Mouse (Mus musculus) bone marrow, adult 2 months (tissue): ENCODE data around the gene Adh6a. TPM values are rescaled to one million over a fixed set of nuclear protein-coding genes. Genes with fewer than 3 reads are reported as not detected.

Source experiments
- H3K27ac ChIP-seq: fragments of 200-500 bp; 2 replicates; pipeline ENCODE4 v1.5.1; 2012; ENCODE audit warnings: low read depth, mild to moderate bottlenecking, control low read depth, inconsistent platforms, low read length; ENCODE audit not compliant: control insufficient read depth, poor library complexity, insufficient read depth
- H3K4me1 ChIP-seq: fragments of 200-500 bp; 2 replicates; pipeline ENCODE4 v1.6.1; 2011; ENCODE audit warnings: low read length; ENCODE audit not compliant: control insufficient read depth, insufficient read depth
- H3K4me3 ChIP-seq: fragments of 200-500 bp; replicated peaks from 2 replicates; pipeline ENCODE3; 2011; ENCODE audit warnings: mild to moderate bottlenecking, low read depth, low read length, control low read depth; ENCODE audit not compliant: control insufficient read depth
- CTCF ChIP-seq: fragments of 200-500 bp; IDR thresholded peaks from 2 replicates; pipeline ENCODE4 v1.5.1; 2011; ENCODE audit warnings: low read length, control low read depth; ENCODE audit not compliant: control insufficient read depth, insufficient read depth
- POLR2A ChIP-seq: fragments of 200-500 bp; IDR thresholded peaks from 2 replicates; pipeline ENCODE4 v1.6.1; 2011; ENCODE audit warnings: low read depth, mild to moderate bottlenecking, control low read depth, low read length, borderline replicate concordance; ENCODE audit not compliant: control insufficient read depth
- WGBS: fragments of 180-500 bp; shearing (Covaris S2); methylation state at CpG from one replicate; pipeline ENCODE4 v1.1.7; 2018; 5-methylcytosine and 5-hydroxymethylcytosine counted together
- polyA plus RNA-seq: library from polyadenylated mRNA; stranded (reverse); fragments of >200 nt; gene quantifications from 2 replicates; pipeline ENCODE4 v1.2.4, GENCODE M21; 2011; ENCODE audit warnings: low replicate concordance; ENCODE audit not compliant: missing spikeins, insufficient read depth, insufficient read length

Adh6a gene
- polyA plus RNA-seq, 1 experiment = not detected

GRCm38 (mm10) chr3:138335566-138335965, 22.5 kb downstream of the Adh6a start:
- no peak overlapping the region for H3K27ac ChIP-seq
- TF ChIP-seq POLR2A (no peak), CTCF (no peak)
- 86% methylated on average over 1 of the region's 1 CpGs for WGBS

GRCm38 (mm10) chr3:138336104-138336754, 23.1 kb downstream of the Adh6a start:
- TF ChIP-seq CTCF (no peak), POLR2A (no peak)
- peaks cover 2% of the 10 kb centered on the region; the same call in 1 of the 2 replicates for H3K4me1 ChIP-seq
- no peak overlapping the region for H3K27ac ChIP-seq
- H3K4me3 ChIP-seq = no peak overlapping the region
- 30% methylated on average over 3 of the region's 3 CpGs for WGBS

More at GRCm38 (mm10) chr3:138335566-138335965, 22.5 kb downstream of the Adh6a start:
- Histone ChIP-seq H3K4me1 (peaks cover 2% of the 10 kb centered on the region; the same call in 1 of the 2 replicates), H3K4me3 (no peak overlapping the region)

DNA sequence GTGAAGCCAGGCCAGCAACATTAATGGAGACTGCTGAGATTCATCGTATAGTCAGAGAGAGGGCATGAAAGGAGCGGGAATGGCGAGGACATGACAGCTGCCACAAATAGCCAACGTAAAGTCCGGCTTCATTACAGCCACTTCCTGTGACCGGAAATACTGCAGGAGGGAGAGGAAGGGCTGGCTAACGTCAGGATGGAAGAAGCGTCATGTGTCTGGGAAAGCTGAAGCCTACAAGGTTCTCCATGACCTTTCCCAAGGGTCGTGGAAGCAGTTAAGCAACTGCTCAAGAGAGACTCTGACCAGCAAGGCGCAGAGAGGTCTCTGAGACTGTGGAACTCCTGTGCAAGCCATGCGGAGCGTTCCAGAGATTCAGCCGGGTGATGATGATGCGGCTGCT, 28.4 kb downstream of the Adh6a start, which contains the start of gene Adh6b:
Gene Adh6b (plus strand): TSS at position 305 of the 400 bp plus-strand sequence.
- no peaks in the 10 kb centered on the region for H3K4me1 ChIP-seq
- no peak within 1 kb of the TSS for H3K4me3 ChIP-seq
- TF ChIP-seq POLR2A (no peak), CTCF (no peak)
- 55% methylated on average over 14 of the region's 14 CpGs for WGBS
- no peak within 1 kb of the TSS for H3K27ac ChIP-seq

DNA sequence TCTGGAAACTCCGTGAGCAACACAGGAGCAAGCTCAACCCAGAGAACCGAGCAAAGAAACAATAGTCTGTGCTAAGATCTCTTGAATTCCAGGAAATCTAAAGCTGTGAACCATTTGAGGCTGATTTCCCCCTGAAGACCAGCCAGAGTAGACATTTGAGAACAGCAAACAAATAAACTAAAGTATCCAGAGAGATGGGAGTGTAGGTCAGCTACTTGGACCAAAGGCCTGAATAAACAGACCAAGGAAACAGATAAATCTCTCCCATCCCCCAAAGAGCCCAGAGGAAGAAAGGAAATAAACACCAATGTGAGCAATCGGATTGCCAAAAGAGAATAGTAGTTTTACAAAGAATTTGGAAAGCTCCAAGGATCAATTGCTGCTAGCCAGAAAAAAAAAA, 34.0 kb downstream of the Adh6a start:
- Histone ChIP-seq H3K27ac (no peak overlapping the region), H3K4me3 (no peak overlapping the region), H3K4me1 (no peaks in the 10 kb centered on the region)
- TF ChIP-seq CTCF (no peak), POLR2A (no peak)
- WGBS = 34% methylated on average over 3 of the region's 3 CpGs

GRCm38 (mm10) chr3:138352012-138352809, 39.1 kb downstream of the Adh6a start:
- TF ChIP-seq POLR2A = no peak
- TF ChIP-seq CTCF = no peak
- WGBS = 81% methylated on average over 11 of the region's 11 CpGs
- Histone ChIP-seq H3K27ac (no peak overlapping the region), H3K4me3 (no peak overlapping the region), H3K4me1 (no peaks in the 10 kb centered on the region)

DNA sequence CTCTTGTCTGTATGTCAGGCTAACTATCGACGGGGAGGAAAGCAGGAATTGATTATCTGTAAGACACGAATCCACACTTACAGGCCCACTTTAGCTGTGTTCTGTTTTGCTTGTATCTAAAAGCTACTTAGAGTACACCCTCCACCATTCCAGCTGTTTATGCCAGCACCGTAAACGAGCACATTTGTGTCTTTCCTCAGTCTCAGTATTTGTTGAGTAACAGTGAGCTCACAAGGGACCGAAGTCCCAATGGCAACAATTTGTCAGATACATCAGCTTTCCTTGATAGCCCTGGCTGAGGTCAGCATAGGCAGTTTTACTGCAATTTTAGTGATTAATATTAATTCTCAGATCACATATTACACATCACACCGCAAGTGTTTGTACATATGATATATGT, 45.8 kb downstream of the Adh6a start:
- H3K27ac ChIP-seq = no peak overlapping the region
- H3K4me3 ChIP-seq = no peak overlapping the region
- no peak for TF ChIP-seq CTCF
- no peak for TF ChIP-seq POLR2A
- 83% methylated on average over 7 of the region's 7 CpGs for WGBS
- H3K4me1 ChIP-seq = no peaks in the 10 kb centered on the region

GRCm38 (mm10) chr3:138360721-138361120, 47.6 kb downstream of the Adh6a start:
- Histone ChIP-seq H3K4me3 (no peak overlapping the region), H3K4me1 (no peaks in the 10 kb centered on the region), H3K27ac (no peak overlapping the region)
- WGBS = 82% methylated on average over 4 of the region's 4 CpGs
- TF ChIP-seq CTCF (no peak), POLR2A (no peak)

- H3K4me3 ChIP-seq = no peak overlapping the region
- 79% methylated on average over 2 of the region's 2 CpGs for WGBS
- no peak for TF ChIP-seq POLR2A
- TF ChIP-seq CTCF = no peak
- no peak overlapping the region for H3K27ac ChIP-seq
- H3K4me1 ChIP-seq = no peaks in the 10 kb centered on the region
Observed at GRCm38 (mm10) chr3:138362920-138363319, 49.8 kb downstream of the Adh6a start.

DNA sequence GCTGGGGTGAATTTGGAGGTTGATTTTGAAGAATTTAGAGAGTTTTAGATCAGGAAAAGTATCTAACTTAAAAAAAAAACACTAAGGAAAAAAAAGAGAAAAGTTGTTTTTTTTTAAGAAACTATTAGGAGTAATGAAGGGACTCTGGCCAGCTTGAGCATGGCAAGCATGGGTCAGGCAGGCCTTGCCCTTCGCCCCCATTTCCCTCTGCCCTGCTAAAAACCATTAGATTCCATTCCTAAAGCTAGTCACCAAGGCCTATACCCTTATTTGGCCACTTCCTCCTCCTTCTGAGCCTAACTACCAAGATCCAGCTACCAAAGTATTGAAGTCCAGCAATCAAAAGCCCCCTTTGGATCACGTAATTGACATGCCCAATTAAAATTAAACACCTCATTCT, 53.1 kb downstream of the Adh6a start:
- Histone ChIP-seq H3K4me1 (no peaks in the 10 kb centered on the region), H3K4me3 (no peak overlapping the region), H3K27ac (no peak overlapping the region)
- TF ChIP-seq POLR2A (no peak), CTCF (no peak)
- 75% methylated on average over 2 of the region's 2 CpGs for WGBS
